8 mouse cellular contexts compared by ENCODE assay signal in the genomic region with DNA sequence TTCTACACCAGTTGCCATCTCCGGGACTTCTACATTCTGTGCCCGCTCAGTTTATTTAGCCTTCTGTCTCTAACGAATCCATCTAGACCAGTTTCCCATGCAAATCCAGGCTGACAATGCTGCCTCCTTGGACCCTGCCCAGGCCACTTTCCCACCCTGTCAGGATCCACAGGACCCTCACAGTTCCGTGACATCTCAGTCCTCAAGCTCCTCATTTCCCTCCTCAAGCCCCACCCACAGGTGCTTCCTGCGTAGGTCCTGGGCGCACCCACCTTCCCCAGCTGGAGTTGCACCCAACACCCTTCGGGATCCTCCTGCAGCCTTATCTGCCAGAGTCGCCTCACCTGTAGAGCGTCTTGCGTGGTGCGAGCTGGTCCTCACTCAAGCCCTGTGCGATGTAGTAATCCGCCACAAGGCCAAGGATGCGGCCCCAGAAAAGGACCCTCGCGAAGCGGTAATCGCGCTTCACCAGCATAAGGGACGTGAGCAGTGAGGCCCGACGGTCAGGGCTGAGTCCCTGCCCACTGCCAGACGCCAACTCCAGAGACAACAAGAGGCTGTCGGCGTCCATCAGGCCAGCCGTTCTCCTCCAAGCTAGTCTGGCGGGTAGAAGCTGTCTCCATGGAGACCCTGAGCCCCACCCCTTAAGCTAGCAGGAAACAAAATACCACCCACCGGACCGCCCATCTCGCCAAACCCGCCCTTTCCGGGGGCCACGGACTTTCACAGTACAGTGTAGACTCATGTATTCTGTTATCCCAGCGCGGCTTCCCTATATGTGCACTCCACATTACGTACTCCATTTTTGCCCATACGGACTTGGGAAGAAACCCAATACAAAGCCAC. TPM values are rescaled to one million over a fixed set of nuclear protein-coding genes. Genes with fewer than 3 reads are reported as not detected.
DNase-seq lines count a peak whose midpoint lies in the region; ATAC-seq lines count a peak whose summit lies in the region.

A gene (minus strand): TSS at position 639 of the 846 bp plus-strand sequence.

- H3K4me3 ChIP-seq in embryonic facial prominence, embryonic 13.5 days: peak within 1 kb of the TSS; percentile 60
- H3K4me3 ChIP-seq in limb, embryonic 10.5 days: peak within 1 kb of the TSS; percentile 66
- H3K4me3 ChIP-seq in midbrain, embryonic 11.5 days (ENCODE audit: low read depth, low read length): peak within 1 kb of the TSS; percentile 35

- peaks cover 9% of the 10 kb centered on the region for H3K4me1 ChIP-seq in embryonic facial prominence, embryonic 13.5 days
- H3K4me1 ChIP-seq in limb, embryonic 10.5 days: peaks cover 21% of the 10 kb centered on the region
- H3K4me1 ChIP-seq in midbrain, embryonic 11.5 days (ENCODE audit: control insufficient read depth, insufficient read depth, low read length): peaks cover 5% of the 10 kb centered on the region

- ATAC-seq in activated CD4-positive, CD25-positive, alpha-beta regulatory T cell, adult 4 months: peak; percentile 98
- ATAC-seq in embryonic facial prominence, embryonic 13.5 days (ENCODE audit: insufficient number of reproducible peaks, insufficient read depth, low FRiP score, low TSS enrichment, low read depth): peak; percentile 87
- ATAC-seq in midbrain, embryonic 11.5 days (ENCODE audit: low FRiP score): peak; percentile 93

- no peaks in the 10 kb centered on the region for H3K27me3 ChIP-seq in embryonic facial prominence, embryonic 13.5 days
- H3K27me3 ChIP-seq in limb, embryonic 10.5 days (ENCODE audit: low read depth, poor library complexity, severe bottlenecking): no peaks in the 10 kb centered on the region
- no peaks in the 10 kb centered on the region for H3K27me3 ChIP-seq in midbrain, embryonic 11.5 days (ENCODE audit: control insufficient read depth, insufficient read depth, low read length)

- no peaks in the 10 kb centered on the region for H3K9me3 ChIP-seq in embryonic facial prominence, embryonic 13.5 days
- no peaks in the 10 kb centered on the region for H3K9me3 ChIP-seq in limb, embryonic 10.5 days (replicated peaks)
- H3K9me3 ChIP-seq in midbrain, embryonic 11.5 days (ENCODE audit: control insufficient read depth, low read length): no peaks in the 10 kb centered on the region

- H3K36me3 ChIP-seq in embryonic facial prominence, embryonic 13.5 days: peaks cover 31% of the 10 kb centered on the region
- peaks cover 40% of the 10 kb centered on the region for H3K36me3 ChIP-seq in limb, embryonic 10.5 days
- H3K36me3 ChIP-seq in midbrain, embryonic 11.5 days (ENCODE audit: control insufficient read depth, insufficient read depth, low read length): peaks cover 8% of the 10 kb centered on the region; the same call in 1 of the 2 replicates

- peak within 1 kb of the TSS; percentile 48; the same call in 1 of the 2 replicates for H3K27ac ChIP-seq in embryonic facial prominence, embryonic 13.5 days
- H3K27ac ChIP-seq in limb, embryonic 10.5 days: peak within 1 kb of the TSS; percentile 72
- H3K27ac ChIP-seq in midbrain, embryonic 11.5 days (ENCODE audit: low read depth, low read length): no peak within 1 kb of the TSS

- peak within 1 kb of the TSS; percentile 72 for H3K9ac ChIP-seq in embryonic facial prominence, embryonic 13.5 days
- peak within 1 kb of the TSS; percentile 29 for H3K9ac ChIP-seq in midbrain, embryonic 11.5 days (ENCODE audit: low read length)

- peak; percentile 99 for DNase-seq in heart, adult 11 months
- peak; percentile 83 for DNase-seq in kidney, adult 11 months
- peak; percentile 86 for DNase-seq in limb, embryonic 10.5 days (ENCODE audit: low spot score)
- peak; percentile 96 for DNase-seq in midbrain, embryonic 11.5 days (ENCODE audit: low spot score, missing footprints)
- DNase-seq in spleen, adult 18-20 months: peak; percentile 66 to 75
- no peak for DNase-seq in adipocyte (ENCODE audit: low spot score)

- H3K4me2 ChIP-seq in embryonic facial prominence, embryonic 13.5 days: peak within 1 kb of the TSS; percentile 93
- peak within 1 kb of the TSS; percentile 78 for H3K4me2 ChIP-seq in midbrain, embryonic 11.5 days

- 6% methylated on average over 37 of the region's 37 CpGs for WGBS in embryonic facial prominence, embryonic 13.5 days
- 8% methylated on average over 37 of the region's 37 CpGs for WGBS in limb, embryonic 10.5 days
- 7% methylated on average over 37 of the region's 37 CpGs for WGBS in midbrain, embryonic 11.5 days

RNA-seq across cellular contexts. Expression of the gene that starts here (rescaled TPM):
- 1 to 10 TPM; 1.5 TPM for polyA plus RNA-seq in activated CD4-positive, CD25-positive, alpha-beta regulatory T cell, adult 4 months (2017; shearing (Covaris generic))
- polyA plus RNA-seq in embryonic facial prominence, embryonic 13.5 days (2015; fragmentation: Nextera tagmentation; extraction: Ambion mirVana): 10.6 and 11.7 TPM in 2 replicates
- 7.7 and 10.0 TPM in 2 replicates for polyA plus RNA-seq in limb, embryonic 10.5 days (2016; fragmentation: Nextera tagmentation; extraction: Ambion mirVana)
- polyA plus RNA-seq in midbrain, embryonic 11.5 days (2014; fragmentation: Nextera tagmentation; extraction: Ambion mirVana): 17.5 and 18.5 TPM in 2 replicates
